Mouse (Mus musculus) heart, adult 18-20 months (tissue): ENCODE results near the gene Dnah1. TPM values are rescaled to one million over a fixed set of nuclear protein-coding genes. Genes with fewer than 3 reads are reported as not detected.

Source experiments
- DNase-seq, 2 experiments: peaks; one replicate each; pipeline ENCODE4 v3.0.0; 2021 to 2022; ENCODE audit warnings: mixed read lengths in 1 of 2
- total RNA-seq, 2 experiments: library from RNA; stranded (reverse); gene quantifications; 2 replicates each; pipeline ENCODE4 v1.2.3; 2021

Gene Dnah1
- total RNA-seq, 2 experiments from 2014 or later = 0.02 to 0.23 TPM

GRCm38 (mm10) chr14:31233996-31234591 lies 89.6 kb downstream of the Dnah1 start:
- peak; percentile 85 to 94 for DNase-seq

GRCm38 (mm10) chr14:31233070-31233995 lies 90.4 kb downstream of the Dnah1 start:
- DNase-seq = peak; percentile 47 to 79

- DNase-seq = peak; percentile 45 to 55
These were observed 91.2 kb downstream of the Dnah1 start for GRCm38 (mm10) chr14:31232404-31233069.

GRCm38 (mm10) chr14:31230442-31230841 lies 93.3 kb downstream of the Dnah1 start:
- no peak for DNase-seq

- no peak for DNase-seq
These were observed 95.5 kb downstream of the Dnah1 start for GRCm38 (mm10) chr14:31228234-31228633.

GRCm38 (mm10) chr14:31226978-31227377 lies 96.7 kb downstream of the Dnah1 start:
- DNase-seq = peak in 1 of 2 experiments; percentile 59

GRCm38 (mm10) chr14:31217666-31218065 lies 106.0 kb downstream of the Dnah1 start, which contains the start of gene Sema3g:
Sema3g (plus strand) TSS chr14:31217860.
- DNase-seq = peak; percentile 61 to 70

- no peak for DNase-seq
These were observed 106.8 kb downstream of the Dnah1 start, which contains the start of gene Nisch for GRCm38 (mm10) chr14:31216846-31217245. Nisch (minus strand) TSS chr14:31216946.

- peak; percentile 70 to 84 for DNase-seq
These were observed 108.3 kb downstream of the Dnah1 start for GRCm38 (mm10) chr14:31215157-31216002.

- no peak for DNase-seq
These were observed 109.0 kb downstream of the Dnah1 start for GRCm38 (mm10) chr14:31214684-31215083.

GRCm38 (mm10) chr14:31213868-31214267 lies 109.8 kb downstream of the Dnah1 start:
- DNase-seq = no peak

- DNase-seq = no peak
These were observed 111.2 kb downstream of the Dnah1 start for GRCm38 (mm10) chr14:31212499-31212898.

GRCm38 (mm10) chr14:31211854-31212253 lies 111.8 kb downstream of the Dnah1 start:
- DNase-seq = no peak

Other genes with a start within 250 kb of the Dnah1 start
- gene Smim4, start 194.9 kb downstream of the Dnah1 start, total RNA-seq = 10 to 100 TPM; 74.5 to 87.4 TPM
- 10 to 100 TPM; 19.2 TPM for gene Nt5dc2, start 192.8 kb downstream of the Dnah1 start, total RNA-seq
- 10 to 100 TPM; 63.2 to 64.1 TPM for gene Stab1, start 155.3 kb downstream of the Dnah1 start, total RNA-seq
- gene Tnnc1, start 115.6 kb downstream of the Dnah1 start, total RNA-seq = 1,000 to 10,000 TPM; 5,748 to 6,764 TPM
- 100 to 1,000 TPM; 118 to 119 TPM for gene Nisch, start 107.0 kb downstream of the Dnah1 start, total RNA-seq
- gene Sema3g, start 106.0 kb downstream of the Dnah1 start, total RNA-seq = 10 to 100 TPM; 13.5 to 15.7 TPM
- gene Phf7, start 72.6 kb downstream of the Dnah1 start, total RNA-seq = 1 to 10 TPM; 4.2 to 5.1 TPM
- 10 to 100 TPM; 42.4 to 45.3 TPM for gene Bap1, start 72.4 kb downstream of the Dnah1 start, total RNA-seq
- 10 to 100 TPM; 32.4 to 33.2 TPM for gene Capn7, start 12.7 kb upstream of the Dnah1 start, total RNA-seq
- 10 to 100 TPM; 60.0 to 60.9 TPM for gene Sh3bp5, start 112.2 kb upstream of the Dnah1 start, total RNA-seq
- gene Eaf1, start 170.5 kb upstream of the Dnah1 start, total RNA-seq = 10 to 100 TPM; 13.4 to 15.3 TPM
- gene Mettl6, start 171.1 kb upstream of the Dnah1 start, total RNA-seq = 10 to 100 TPM in 1 of 2 experiments, 1 to 10 TPM in 1; 9.1 to 10.6 TPM